Mouse (Mus musculus) layer of hippocampus, postnatal 36 days (tissue): ENCODE data around the gene 1810055G02Rik. TPM values are rescaled to one million over a fixed set of nuclear protein-coding genes. Genes with fewer than 3 reads are reported as not detected.

Source experiments
- DNase-seq, 2 experiments: peaks; one replicate each; pipeline ENCODE4 v3.0.0; 2022
- total RNA-seq, 2 experiments: library from RNA; stranded (reverse); gene quantifications; 2 replicates each; pipeline ENCODE4 v1.2.3; 2021

The 1810055G02Rik gene
- total RNA-seq, 2 experiments from 2014 or later = 22.4 to 28.7 TPM

DNA sequence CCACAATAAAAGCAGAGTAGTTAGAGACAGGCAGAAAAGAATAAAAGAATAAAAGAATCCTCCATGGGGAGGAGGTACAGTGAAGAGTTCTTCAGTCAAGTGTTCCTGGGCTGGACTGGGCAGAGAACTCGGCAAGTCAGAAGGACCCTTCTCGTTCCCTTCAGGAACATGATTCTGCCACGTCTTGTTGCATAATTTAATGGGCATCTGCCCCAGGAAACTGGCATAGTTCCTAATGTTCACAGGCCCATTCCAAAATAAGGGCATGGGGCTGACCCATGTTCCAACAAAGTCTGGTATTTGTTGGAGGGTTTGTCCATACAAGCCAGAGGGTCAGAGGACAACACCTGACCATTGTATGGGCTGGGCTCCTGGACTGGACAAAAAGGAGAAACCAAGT lies 13.1 kb upstream of the 1810055G02Rik start:
- no peak for DNase-seq

DNA sequence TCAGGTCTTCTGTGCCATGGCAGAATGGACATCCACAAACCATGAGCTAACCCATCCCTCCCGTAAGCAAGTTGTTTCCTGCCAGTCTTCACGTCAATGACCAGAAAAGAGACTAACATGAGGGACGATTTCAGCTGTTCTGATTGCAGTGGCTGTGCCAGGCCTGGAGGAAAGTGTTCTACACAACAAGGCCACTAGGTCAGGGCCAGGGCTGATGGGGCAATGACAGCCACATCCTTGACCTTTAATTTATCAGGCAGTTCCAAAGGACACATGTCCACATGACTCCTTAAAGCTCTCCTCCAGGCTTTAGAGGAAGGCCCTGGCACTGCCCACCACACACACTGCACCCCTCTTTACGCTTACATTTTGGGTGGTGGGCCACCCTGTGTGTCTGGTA lies 12.6 kb upstream of the 1810055G02Rik start:
- no peak for DNase-seq

DNA sequence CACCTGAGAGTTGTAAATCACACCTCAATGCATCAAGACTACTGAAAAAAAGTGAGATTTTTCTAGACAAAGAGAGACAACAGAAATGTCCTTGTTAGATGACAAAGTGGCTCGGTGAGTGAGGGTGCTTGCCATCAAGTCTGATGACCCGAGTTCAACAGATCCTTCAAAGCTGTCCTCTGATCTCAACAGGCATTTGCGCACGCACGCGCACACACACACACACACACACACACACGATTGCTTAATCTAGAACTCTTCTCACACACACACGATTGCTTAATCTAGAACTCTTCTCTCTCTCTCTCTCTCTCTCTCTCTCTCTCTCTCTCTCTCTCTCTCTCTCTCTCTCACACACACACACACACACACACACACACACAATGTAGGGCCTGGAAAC lies 12.1 kb upstream of the 1810055G02Rik start:
- DNase-seq = no peak

DNA sequence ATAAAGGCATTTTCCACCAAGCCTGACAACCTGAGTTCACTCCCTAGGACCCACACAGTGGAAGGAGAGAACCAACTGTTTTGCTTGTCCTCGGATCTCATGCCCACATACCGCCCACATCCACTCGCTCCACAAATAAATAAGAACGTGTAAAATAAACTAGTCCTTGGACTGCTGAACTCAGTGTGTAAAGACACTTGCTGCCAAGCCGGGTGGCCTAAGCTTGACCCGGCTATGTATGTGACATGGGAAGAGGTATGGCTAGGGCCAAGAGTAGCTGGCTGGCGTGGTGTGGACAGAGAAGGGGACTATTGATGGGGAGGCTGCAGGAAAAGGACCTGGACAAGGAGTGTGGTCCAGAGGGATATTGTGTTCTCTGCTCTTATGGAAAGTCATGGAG lies 10.1 kb upstream of the 1810055G02Rik start:
- no peak for DNase-seq

DNA sequence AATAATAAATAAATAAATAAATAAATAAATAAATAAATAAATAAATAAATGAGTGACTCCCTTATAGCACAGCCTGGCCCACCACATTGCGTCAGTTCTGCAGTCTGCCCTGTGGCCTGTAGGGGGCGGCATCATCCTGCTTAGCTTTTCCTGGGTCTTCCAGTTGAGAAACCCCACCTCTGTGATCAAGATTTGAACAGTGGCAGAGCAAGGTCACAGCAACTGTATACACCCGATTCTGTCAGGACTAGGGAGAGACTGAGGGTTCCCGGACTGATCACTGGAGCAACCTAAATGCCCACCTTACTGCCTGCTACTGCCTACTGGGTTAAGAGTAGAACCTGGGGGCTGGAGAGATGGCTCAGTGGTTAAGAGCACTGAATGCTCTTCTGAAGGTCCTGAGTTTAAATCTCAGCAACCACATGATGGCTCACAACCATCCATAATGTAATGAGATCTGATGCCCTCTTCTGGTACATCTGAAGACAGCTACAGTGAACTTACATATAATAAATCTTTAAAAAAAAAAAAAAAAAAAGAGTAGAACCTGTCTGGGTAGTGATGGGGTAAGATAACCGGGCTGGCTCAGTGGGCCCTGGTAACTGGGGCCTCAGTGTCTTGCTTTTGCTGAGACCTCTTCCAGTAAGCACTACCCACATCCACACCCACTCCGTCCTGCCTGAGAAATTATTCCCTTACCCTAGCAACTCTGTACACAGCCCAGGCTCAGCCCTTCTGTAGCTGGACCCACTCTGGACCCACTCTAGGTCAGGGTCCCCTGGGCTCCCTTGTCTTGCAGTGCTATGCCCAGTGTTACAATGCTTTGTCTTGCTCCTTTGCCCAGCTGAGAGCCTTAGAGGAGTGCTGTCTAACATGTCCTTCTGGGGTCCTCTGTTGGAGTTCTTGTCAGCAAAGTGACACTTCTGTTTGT lies 8.3 kb upstream of the 1810055G02Rik start:
- DNase-seq = peak; percentile 68 to 75

DNA sequence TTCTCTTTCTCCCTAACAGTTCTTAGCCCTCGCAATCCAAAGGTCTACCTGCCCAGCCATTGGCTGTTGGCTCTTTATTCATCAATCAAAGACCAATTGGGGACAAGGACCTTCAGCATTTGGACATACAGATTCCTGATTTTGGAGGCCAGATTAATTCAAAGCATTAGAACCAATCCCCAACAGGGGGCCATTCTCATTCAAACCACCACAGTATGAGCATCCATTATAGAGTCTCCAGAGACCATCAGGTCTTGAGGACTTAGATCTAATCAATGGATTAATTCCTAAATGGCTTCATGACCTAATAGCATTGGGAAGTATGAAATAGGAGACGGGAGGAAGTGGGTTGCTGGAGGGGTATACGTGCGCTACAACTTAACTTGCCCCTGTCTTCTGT lies 5.6 kb upstream of the 1810055G02Rik start:
- no peak for DNase-seq

DNA sequence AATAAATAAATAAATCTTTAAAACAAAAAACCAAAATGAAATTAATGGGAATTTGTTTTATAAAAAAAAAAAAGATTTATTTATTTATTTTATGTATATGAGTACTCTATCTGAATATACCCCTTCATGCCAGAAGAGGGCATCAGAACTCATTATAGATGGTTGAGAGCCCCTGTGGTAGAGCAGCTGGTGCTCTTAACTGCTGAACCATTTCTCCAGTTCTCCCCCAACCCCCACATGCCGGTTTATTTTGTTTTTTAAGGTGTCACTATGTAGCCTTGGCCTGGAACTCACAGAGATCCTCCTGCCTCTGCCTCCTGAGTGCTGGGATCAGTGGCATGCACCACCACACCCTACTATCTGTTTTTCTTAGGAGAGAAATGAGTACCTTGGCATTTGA lies 1.8 kb upstream of the 1810055G02Rik start:
- DNase-seq = no peak

DNA sequence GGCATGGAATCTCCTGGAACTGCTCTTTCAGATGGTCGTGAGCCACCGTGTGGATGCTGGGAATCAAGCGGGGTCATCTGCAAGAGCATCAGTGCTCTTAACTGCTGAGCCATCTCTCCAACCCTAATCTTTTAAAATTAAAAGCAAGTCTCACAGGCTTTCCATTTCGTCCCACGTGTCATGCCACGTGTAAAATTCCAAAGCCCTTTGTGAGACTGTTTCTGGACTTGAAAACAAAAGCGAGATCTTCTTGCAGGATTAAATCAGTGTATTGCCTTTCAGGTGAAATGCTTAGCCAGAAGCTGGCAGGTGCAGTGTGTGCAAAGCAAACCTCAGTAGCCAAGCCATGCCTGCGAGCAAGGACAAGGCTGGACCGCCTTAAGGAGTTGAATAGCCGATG lies 540 bp upstream of the 1810055G02Rik start:
- no peak for DNase-seq

DNA sequence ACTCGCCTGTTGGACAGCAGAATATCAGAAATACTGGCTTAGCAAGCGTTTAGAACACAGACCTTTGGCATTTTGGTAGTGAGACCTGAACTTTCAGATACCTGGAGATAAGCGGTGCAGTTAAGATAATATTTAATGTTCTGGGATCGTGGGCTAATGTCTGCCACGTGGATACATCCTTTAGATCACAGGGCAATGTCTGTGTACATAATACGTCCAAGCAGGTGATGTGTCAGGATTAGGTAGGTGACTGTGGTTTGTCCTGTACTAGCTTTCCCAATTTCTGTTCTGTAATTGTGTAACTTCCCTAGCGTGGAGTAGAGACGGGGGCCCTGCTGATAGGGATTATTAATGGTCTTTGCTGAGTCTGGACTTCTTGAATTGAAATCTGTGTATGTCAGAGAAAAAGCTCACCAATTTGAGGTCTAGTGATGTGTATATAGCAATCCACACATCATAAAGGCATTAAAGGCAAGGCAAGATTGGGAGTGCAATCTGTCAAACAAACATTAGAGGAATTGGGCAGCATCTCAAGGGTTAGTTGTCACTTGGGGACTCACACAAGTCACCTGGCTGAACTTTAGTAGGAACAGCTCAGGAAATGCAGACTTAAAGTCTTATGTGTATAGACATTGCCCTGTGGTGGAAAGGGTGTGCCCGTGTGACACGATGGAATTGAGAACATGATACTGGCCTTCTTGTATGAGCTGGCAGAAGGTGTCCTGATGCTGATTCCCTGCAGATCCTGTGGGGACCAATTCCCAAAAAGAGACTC lies 1.1 kb downstream of the 1810055G02Rik start:
- no peak for DNase-seq

DNA sequence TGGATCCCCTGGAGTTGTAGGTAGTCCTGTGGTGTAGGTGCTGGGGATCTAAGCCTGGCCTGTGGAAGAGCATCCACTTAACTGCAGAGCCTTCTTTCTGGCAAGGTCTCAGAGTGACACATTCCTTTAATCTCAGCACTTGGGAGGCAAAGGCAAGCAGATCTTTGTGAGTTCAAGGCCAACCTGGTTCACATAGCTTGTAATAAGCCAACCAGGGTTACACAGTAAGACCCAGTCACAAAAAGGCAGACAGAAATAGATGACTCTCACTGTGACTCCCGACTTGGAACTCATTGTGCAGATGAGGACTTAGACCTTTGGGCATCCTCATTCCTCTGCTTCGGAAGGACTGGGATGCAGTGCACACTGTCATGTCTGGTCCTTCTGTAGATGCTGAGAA lies 2.3 kb downstream of the 1810055G02Rik start:
- DNase-seq = no peak

DNA sequence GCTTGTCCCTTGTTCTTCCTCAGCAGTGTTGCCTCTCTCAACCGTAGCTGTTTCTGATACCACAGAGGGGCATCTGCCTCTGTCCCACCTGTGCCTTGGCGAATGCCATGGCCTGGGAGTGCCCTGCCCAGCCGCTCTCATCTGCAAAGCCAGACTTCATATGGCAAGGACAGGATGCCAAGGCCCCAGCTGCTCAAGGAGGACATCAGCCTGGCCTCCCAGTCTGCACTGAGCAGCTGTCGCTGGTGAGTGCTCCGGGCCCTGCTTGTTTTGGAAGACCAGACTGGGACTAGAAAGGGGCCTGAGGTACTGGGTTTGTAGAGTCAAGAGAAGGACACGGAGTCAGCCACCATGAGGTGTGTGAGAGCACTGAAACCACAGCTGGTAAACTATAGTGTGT lies 6.3 kb downstream of the 1810055G02Rik start:
- no peak for DNase-seq

DNA sequence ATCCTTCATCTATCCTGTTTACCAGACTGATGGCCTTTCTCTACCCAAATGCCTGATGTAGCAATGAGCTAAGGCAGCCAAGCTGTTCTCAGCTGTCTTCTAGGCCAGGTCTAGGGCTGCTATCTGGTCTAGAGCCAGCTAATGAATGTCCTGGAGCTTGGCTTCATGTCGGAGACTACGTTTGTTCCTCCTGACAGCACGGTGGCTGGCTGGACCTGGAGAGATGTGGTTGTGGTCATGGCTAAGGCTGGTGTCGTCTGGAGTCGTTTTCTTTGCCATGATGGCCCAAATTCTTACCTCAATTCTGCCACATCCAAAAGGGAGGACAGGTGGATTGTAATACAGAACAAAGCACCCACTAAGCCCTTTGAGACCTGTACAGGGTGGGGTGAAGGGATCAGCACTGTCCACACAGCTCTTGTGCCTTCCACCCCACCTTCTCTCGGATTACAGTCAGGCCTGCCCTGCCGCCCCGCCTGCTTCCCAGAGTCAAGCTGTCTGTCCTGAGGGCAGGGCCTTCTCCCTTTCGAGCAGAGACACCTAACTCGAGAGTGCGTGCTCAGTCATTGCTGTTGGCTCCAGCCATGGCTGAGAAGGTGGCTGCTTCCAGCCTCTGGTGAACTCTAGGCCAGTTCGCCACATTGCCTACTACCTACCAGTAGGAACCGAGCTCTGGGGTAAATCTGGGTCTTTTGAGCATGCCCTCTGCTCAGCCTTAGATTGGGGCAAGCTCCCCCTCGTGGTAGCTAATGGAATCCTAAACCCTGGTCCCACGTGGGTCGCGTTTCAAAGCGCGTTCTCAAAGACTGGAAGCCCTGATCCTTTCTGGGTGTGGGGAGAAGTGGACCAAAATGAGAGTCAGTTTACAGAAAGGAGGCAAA lies 10.6 kb downstream of the 1810055G02Rik start:
- DNase-seq = peak; percentile 62 to 70

DNA sequence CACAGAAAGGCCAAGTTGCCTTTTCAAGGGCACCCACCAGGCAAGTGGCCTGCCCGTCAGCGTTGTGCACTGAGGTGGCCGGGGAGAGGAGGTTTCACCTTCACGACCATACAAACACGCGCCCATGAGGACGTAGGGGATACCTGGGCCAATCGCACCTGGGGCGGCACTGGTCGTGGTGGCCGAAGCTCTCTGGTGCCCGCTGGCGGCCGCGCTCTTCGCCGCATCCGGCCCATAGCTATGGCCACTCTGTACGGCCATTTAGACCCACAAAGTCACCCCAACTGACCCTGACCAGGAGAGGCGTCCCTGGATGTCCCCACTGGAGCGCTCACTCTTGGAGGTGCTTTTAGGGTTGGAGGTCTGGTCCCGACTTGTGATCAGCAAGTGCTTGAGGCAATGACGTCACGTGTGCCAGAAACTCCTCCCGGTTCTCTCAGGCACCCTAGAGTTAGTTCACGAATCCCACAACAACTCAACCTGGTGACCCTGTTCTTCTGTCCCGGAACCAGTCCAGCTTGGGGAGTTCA lies 11.3 kb downstream of the 1810055G02Rik start:
- peak; percentile 56 to 62 for DNase-seq

DNA sequence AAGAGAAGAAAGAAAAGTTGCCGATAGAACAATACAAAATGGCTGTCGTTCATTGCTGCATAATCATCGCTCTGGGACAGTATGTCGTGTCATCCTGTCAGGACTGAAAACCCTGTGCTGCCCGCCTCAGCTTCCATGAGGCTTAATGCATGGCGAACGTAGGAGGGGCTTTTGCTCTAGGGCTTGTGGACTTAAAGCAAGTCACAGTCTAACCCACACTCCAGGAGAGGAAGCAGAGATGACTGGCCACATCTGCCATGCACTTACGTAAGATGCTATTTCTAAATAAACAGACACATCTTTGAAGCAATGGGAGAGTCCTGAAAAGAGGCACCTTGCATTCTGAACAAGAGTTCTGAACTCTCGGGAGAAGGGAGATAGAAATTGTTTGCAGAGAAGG lies 15.1 kb downstream of the 1810055G02Rik start:
- no peak for DNase-seq

DNA sequence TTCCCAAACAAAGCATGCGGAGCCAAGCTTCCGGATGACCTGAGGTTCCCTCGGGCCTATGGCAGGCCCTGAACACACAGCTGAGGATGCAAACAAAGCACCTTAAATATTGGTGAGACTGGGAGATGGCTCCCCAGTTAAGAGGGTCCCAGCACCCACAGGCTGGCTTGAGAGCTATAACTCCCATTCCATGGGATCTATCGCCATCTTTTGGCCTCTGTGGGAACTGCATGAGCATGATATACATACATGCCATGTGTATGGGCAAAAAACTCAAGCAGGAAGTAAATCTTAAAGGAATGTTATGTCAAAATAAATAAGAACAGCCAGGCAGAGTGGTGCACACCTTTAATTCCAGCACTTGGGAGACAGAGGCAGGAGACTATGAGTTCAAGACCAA lies 15.8 kb downstream of the 1810055G02Rik start:
- no peak for DNase-seq

DNA sequence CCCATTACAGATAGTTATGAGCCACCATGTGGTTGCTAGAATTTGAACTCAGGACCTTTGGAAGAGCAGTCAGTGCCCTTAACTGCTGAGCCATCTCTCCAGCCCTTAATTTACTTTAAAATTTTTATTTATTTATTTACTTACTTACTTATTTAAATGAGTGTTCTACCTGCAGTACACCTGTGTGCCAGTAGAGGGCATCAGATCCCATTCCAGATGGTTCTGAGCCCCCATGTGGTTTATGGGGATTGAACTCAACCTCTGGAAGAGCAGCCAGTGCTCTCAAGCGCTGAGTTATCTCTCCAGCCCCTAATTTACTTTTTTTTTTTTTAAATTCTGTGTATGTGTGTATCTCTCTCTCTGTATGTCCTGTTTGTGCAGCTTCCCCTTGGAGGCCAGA lies 16.7 kb downstream of the 1810055G02Rik start:
- DNase-seq = no peak

DNA sequence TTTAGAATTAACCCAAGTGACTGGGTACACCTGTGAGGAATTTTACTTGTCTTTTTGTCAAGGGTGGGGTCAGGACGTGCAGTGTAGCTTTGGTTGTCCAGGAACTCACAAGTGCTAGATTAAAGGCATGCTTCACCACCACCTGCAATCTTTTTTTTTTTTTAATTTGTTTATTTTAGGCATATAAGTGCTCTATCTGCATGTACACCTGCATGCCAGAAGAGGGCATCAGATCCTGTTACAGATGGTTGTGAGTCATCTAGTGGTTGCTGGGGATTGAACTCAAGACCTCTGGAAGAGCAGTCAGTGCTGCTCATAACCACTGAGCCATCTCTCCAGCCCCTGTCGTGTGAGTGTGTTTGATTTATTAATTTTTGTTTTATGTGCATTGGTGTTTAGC lies 20.8 kb downstream of the 1810055G02Rik start:
- no peak for DNase-seq

DNA sequence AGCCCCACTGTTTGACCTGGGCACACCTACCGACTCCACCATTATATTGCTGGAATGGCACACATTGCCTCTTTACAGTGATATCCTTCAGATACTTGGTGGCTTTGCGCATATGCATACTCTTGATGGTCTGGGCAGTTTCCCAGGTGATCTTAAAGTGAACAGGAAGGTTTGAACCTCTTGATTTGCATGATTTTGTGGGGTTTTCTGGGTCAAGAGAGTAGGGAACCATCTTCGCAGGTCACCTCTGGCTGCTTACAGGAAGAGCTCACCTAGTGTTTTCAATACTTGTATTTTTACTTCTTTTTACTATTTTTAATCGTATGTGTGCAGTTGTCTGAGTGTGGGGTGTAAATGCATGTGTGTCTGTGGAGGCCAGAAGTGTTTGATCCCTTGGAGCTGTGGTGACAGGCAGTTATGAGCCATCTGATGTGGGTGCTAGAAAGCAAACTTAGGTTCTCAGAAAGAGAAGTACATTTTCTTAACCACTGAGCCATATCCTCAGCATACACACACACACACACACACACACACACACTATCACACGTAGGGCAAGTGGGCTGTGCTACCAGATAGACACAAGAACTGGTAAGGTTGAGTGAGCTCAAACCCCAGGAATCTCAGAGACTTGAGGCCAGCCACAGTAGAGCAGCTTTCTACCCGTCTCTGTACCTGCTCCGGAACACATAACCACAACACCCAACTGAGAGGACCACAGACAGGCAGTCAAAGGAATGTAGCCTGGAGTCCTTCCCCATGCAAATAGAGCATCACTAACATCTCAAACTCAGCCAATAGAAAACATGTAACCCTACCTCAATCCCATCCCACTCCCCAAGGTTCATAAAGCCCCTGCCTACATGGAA lies 22.9 kb downstream of the 1810055G02Rik start:
- DNase-seq = no peak

DNA sequence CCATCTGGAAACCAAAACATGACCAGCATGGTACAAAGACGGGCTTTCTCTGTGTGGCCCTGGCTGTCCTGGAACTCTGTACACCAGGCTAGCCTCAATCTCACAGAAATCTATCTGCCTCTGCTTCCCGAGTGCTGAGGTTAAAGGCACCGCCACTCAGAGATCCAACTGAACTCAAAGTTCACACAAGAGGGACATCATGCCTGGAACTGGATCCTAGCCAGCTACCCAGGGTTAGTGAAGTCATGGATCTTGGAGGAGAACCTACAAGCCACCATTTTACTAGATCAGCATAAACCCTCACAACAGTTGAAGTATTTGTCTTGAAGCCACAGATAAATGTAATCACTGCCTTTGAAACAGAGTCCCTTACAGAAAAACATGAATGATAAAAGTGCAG lies 27.9 kb downstream of the 1810055G02Rik start:
- no peak for DNase-seq

DNA sequence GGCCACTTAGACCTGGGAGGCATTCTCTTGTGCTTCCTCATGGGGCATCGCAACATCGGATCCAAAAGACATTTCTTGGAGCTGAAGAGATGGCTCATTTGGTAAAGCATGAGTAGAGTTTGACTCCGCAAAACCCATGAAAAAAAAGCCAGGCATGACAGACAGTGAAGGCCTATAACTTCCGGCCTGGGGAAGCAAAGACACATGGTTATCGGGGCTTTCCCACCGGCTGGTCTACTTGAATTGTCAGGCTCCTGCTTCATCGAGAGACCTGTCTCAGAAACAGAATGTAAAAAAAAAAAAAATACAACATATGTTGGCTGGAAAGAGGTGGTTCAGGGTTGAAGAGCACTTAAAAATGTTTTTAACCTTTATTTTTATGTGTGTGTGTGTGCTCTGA lies 31.6 kb downstream of the 1810055G02Rik start:
- DNase-seq = no peak

DNA sequence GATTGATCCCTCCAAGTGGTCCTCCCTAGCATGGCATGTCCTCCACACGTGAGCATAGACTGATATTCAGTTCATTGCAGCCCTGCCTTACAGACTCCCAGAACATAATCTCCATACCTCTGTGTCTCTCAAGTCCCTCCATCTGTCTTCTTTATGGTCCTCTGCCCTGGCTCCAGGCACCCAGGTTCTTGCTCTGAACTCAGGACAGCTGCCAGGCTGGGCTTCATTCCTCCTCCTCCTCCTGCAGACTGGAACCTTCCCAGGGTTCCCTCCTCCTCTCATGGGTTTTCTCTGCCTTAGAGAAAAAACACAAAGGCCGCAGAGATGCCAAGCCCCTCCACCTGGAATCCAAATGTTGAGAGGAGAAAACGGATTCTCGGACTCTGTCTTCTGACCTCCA lies 34.6 kb downstream of the 1810055G02Rik start:
- DNase-seq = no peak
